Mouse (Mus musculus): ENCODE data around the gene Gast. TPM values are rescaled to one million over a fixed set of nuclear protein-coding genes. Genes with fewer than 3 reads are reported as not detected.
"Not testable (repeated sequence)": the region's sequence is repeated elsewhere in the genome, so short reads cannot be mapped to it uniquely, and the experiment has no call there.

Gene Gast
- total and polyA plus RNA-seq, 2 experiments from 2014 or later, result 2.2 TPM; not detected in 1

GRCm38 (mm10) chr11:100318529-100319451, 15.4 kb upstream of the Gast start:
- H3K27me3 ChIP-seq (ENCODE audit: insufficient read depth, low read length), result no peaks in the 10 kb centered on the region
- TF ChIP-seq CTCF (IDR thresholded peaks at IDR 0.05), result no peak
- H3K36me3 ChIP-seq (ENCODE audit: insufficient read depth, low read length), result peaks cover 10% of the 10 kb centered on the region
- 0 out of 2 replicates have a peak overlapping the region, but pooled peaks have one; percentile 13 for H3K9ac ChIP-seq (replicated peaks; ENCODE audit: low read length, poor library complexity, severe bottlenecking)
- no peaks in the 10 kb centered on the region for H3K9me3 ChIP-seq (ENCODE audit: low read length)
- 88% methylated on average over 10 of the region's 10 CpGs for WGBS
- no peak for ATAC-seq (ENCODE audit: low FRiP score)
- 0 out of 2 replicates have a peak, but pooled peaks cover 3% of the 10 kb centered on the region for H3K4me1 ChIP-seq (ENCODE audit: insufficient read depth, low read length)
- H3K4me2 ChIP-seq (ENCODE audit: low read depth, low read length, poor library complexity, severe bottlenecking), result peak overlapping the region; percentile 52
- H3K27ac ChIP-seq (ENCODE audit: low read depth, low read length), result peak overlapping the region; percentile 63; the same call in 1 of the 2 replicates
- no peak for DNase-seq (ENCODE audit: low spot score)
- peak overlapping the region; percentile 72 for H3K4me3 ChIP-seq (ENCODE audit: low read depth, low read length)

GRCm38 (mm10) chr11:100319492-100320171, 14.6 kb upstream of the Gast start, which contains the start of gene Eif1:
TSS of gene Eif1 (plus strand) at chr11:100319885.
- H3K27me3 ChIP-seq (ENCODE audit: insufficient read depth, low read length), result no peaks in the 10 kb centered on the region
- H3K9ac ChIP-seq (replicated peaks; ENCODE audit: low read length, poor library complexity, severe bottlenecking), result peak within 1 kb of the TSS; percentile 99
- under 1% methylated on average over 41 of the region's 58 CpGs for WGBS
- no peak for TF ChIP-seq CTCF (IDR thresholded peaks at IDR 0.05)
- peak within 1 kb of the TSS; percentile 72 for H3K4me3 ChIP-seq (ENCODE audit: low read depth, low read length)
- H3K9me3 ChIP-seq (ENCODE audit: low read length), result no peaks in the 10 kb centered on the region
- peak within 1 kb of the TSS; percentile 59 for H3K4me2 ChIP-seq (ENCODE audit: low read depth, low read length, poor library complexity, severe bottlenecking)
- DNase-seq (ENCODE audit: low spot score), result peak; percentile 100
- H3K27ac ChIP-seq (ENCODE audit: low read depth, low read length), result peak within 1 kb of the TSS; percentile 100
- peak; percentile 93 for ATAC-seq (ENCODE audit: low FRiP score)
- peaks cover 10% of the 10 kb centered on the region for H3K36me3 ChIP-seq (ENCODE audit: insufficient read depth, low read length)
- 0 out of 2 replicates have a peak, but pooled peaks cover 3% of the 10 kb centered on the region for H3K4me1 ChIP-seq (ENCODE audit: insufficient read depth, low read length)

GRCm38 (mm10) chr11:100320172-100320630, 14.0 kb upstream of the Gast start:
- peak; percentile 36 for TF ChIP-seq CTCF (IDR thresholded peaks at IDR 0.05)
- Histone ChIP-seq H3K27me3 (ENCODE audit: insufficient read depth, low read length) (no peaks in the 10 kb centered on the region), H3K27ac (ENCODE audit: low read depth, low read length) (peak overlapping the region; percentile 100), H3K36me3 (ENCODE audit: insufficient read depth, low read length) (peaks cover 10% of the 10 kb centered on the region), H3K4me2 (ENCODE audit: low read depth, low read length, poor library complexity, severe bottlenecking) (peak overlapping the region; percentile 59), H3K4me3 (ENCODE audit: low read depth, low read length) (peak overlapping the region; percentile 72), H3K9ac (replicated peaks; ENCODE audit: low read length, poor library complexity, severe bottlenecking) (peak overlapping the region; percentile 99), H3K9me3 (ENCODE audit: low read length) (no peaks in the 10 kb centered on the region), H3K4me1 (ENCODE audit: insufficient read depth, low read length) (0 out of 2 replicates have a peak, but pooled peaks cover 3% of the 10 kb centered on the region)
- DNase-seq (ENCODE audit: low spot score), result peak; percentile 97
- peak; percentile 91 for ATAC-seq (ENCODE audit: low FRiP score)
- WGBS, result 0% methylated on average over 27 of the region's 40 CpGs

- Histone ChIP-seq H3K9ac (replicated peaks; ENCODE audit: low read length, poor library complexity, severe bottlenecking) (peak overlapping the region; percentile 99), H3K27ac (ENCODE audit: low read depth, low read length) (peak overlapping the region; percentile 100), H3K4me3 (ENCODE audit: low read depth, low read length) (peak overlapping the region; percentile 72), H3K36me3 (ENCODE audit: insufficient read depth, low read length) (peaks cover 10% of the 10 kb centered on the region), H3K4me2 (ENCODE audit: low read depth, low read length, poor library complexity, severe bottlenecking) (peak overlapping the region; percentile 59)
- not testable (repeated sequence) for H3K4me1 ChIP-seq (ENCODE audit: insufficient read depth, low read length); ATAC-seq (ENCODE audit: low FRiP score); H3K27me3 ChIP-seq (ENCODE audit: insufficient read depth, low read length); H3K9me3 ChIP-seq (ENCODE audit: low read length); DNase-seq (ENCODE audit: low spot score)
- 15% methylated on average over 11 of the region's 11 CpGs for WGBS
These were observed 13.4 kb upstream of the Gast start for GRCm38 (mm10) chr11:100320701-100321410.

- not testable (repeated sequence) for H3K27me3 ChIP-seq (ENCODE audit: insufficient read depth, low read length); DNase-seq (ENCODE audit: low spot score); H3K4me1 ChIP-seq (ENCODE audit: insufficient read depth, low read length); ATAC-seq (ENCODE audit: low FRiP score); H3K9ac ChIP-seq (replicated peaks; ENCODE audit: low read length, poor library complexity, severe bottlenecking); H3K9me3 ChIP-seq (ENCODE audit: low read length); H3K27ac ChIP-seq (ENCODE audit: low read depth, low read length); H3K4me2 ChIP-seq (ENCODE audit: low read depth, low read length, poor library complexity, severe bottlenecking); H3K4me3 ChIP-seq (ENCODE audit: low read depth, low read length)
- WGBS, result 74% methylated on average over 7 of the region's 7 CpGs
- H3K36me3 ChIP-seq (ENCODE audit: insufficient read depth, low read length), result peaks cover 10% of the 10 kb centered on the region
These were observed 12.5 kb upstream of the Gast start for GRCm38 (mm10) chr11:100321479-100322305.
